Mouse (Mus musculus): ENCODE data around the gene Adprhl1.

GRCm38 (mm10) chr8:13229802-13230201 lies 24.2 kb downstream of the Adprhl1 start:
- TF ChIP-seq POLR2A (IDR thresholded peaks at IDR 0.05; ENCODE audit: low read depth, low read length) = no peak
- TF ChIP-seq CTCF (IDR thresholded peaks at IDR 0.05; ENCODE audit: extremely low read depth, insufficient read length, insufficient replicate concordance, low read depth, low read length) = no peak
